Mouse (Mus musculus): ENCODE results near the gene Tbc1d21.

Tbc1d21 gene

DNA sequence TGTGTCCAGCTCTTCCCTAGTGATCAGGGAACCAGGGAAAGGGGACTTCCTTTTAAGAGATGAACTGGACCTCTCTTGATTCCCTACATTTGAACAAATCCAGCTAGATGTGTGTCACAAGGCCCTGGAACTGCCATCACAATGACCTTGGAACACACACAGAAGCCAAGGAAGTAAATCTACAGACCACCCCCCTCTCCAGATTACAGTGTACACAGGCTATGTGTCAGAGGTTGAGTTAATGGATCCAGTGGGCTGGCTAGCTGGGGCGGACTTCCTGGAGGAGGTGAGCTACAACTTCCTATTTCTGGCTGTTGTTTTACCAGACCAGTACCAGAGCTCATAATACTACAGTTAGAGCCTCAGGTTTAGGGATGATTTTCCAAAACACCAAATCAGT, at the start of gene Tbc1d21:
Tbc1d21 (minus strand) TSS at position 101 of the 400 bp plus-strand sequence.
- no peak for DNase-seq (ENCODE audit: low spot score in 2 of 2)

DNA sequence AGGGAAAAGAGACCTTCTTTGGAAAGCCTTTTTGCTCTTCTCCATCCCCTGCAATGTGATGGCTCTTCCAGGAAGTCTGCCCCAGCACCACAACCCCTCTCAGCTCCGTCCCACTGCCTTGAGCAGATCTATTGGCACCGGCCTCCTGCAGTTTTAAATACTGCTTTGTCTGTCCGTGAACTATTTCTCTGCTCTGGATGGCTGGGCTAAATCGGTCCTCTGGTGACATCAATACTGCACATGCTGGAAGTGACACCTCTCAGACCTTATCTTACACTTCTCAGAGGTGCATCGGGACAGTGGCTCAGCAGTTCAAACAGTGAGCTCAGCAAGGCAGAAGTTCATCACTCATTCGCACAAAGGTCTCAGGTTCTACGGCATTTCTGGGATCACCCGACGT, 41.3 kb upstream of the Tbc1d21 start:
- no peak for DNase-seq (ENCODE audit: low spot score in 2 of 2)

DNA sequence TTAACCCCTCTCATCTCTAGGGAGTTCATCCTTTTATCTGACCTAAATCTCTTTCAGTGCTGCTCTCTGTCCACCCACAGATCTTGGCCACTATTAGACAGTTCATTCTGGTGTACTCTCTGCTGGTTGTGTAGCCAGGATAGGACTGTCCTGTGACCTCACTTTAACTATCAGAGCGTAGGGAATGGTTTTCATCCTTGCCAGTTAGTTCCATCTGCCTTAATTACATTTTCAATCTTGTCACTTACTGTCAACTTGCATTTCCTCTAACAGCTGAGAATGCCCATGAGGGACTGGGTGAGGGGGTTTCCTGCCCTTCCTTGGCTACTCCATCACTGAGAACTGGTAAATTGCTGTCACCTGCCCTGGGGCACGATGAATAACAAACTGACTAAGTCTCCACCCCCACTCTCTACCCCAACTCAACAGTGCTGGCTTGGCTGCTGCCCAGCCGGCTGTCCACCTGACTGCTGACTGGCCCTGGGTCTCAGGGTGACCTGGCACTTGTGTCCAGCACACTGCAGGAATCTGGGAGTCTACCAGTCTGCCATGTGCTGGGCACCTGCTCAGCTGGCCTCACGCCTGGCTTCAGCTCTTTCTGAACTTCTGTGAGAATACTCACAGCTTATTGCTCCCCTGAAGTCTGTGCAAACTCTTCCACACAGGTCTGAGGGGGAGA, 39.9 kb upstream of the Tbc1d21 start:
- DNase-seq (ENCODE audit: low spot score in 2 of 2): no peak

DNA sequence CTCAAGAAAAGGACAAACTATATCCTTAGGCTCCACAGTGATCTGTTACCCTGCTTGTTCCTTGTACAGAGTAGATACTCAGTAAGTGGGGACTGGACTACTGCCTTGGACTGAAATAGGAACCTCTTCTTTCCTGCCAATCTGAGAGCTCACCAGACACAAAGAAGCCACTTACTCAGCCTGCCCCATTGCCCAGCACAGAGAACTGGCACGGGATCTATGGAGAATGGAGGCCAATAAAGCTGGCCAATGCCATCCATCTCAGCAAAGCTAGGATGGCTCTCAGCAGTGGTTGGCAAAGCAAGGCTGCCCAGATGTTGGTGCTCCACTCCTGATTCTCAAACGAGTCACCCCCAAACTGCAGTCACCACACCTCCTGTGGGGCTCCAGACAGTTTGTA, 39.0 kb upstream of the Tbc1d21 start:
- no peak for DNase-seq (ENCODE audit: low spot score in 2 of 2)

DNA sequence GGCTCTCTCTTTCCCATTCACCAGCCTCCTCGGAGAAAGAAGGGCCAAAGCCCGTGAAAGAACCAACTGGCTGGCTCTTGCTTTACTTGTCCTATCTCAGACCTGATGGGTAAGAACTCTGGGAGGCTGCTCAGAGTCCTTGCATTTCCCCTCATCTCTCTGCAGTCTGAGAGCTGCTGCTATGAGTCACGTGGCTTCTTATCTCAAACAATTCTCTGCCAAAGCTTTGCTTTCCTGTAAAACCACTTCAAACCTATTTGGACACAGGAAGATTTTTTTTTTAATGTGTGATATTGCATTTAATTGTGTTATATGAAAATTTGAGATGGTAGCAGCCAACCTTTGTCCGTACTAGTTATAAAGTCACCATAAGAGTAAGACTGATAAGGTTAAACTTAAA, 34.2 kb upstream of the Tbc1d21 start:
- no peak for DNase-seq (ENCODE audit: low spot score in 2 of 2)

DNA sequence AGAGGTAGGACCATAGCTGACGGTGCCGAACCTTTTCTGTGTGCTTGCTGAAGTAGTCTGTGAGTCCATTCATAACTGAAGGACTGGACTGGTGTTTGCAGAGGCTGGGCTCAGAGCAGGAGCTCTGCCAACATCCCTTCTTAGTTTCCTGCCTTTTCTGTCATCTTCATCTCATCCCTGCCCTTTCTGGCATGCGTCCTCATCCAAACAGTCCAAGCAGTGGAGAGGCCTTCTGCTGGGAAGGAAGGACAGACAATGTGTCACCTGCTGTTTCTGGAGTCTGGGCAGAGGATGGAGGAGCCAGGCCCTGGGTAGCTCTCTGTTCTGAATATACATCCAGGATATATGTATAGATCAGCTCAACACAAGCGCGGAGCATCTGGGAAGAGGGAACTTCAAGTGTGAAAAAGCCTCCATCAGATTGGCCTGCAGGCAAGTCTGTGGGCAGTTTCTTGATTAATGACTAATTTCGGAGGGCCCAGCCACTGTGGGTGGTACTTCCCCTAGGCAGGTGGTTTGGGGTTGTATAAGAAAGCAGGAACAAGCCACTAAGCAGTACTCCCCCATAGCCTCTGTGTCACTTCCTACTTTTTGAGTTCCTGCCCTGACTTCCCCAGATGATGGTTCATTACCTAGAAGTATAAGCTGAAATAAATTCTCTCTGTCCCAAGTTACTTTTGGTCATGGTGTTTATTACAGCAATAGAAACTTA, 31.3 kb upstream of the Tbc1d21 start:
- no peak for DNase-seq (ENCODE audit: low spot score in 2 of 2)

DNA sequence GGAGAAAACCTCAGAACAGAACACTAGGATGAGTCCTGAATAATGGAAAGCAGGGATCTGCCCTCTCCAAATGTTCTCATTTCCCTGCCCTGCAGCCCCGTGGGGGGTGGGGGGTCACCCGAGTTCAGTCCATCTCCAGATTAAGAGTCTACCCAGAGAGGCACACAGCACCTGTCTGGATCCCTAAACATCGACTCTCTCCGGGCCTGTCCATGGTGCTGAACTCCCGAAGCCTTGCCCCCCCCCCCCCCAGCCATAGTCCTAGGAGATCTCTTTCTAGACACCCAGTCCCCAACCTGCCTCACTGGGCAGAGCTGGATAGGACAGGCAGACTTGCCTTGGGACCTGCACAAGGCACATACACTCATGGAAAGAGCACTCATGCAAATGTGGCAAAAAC, 29.4 kb upstream of the Tbc1d21 start:
- DNase-seq (ENCODE audit: low spot score in 2 of 2): no peak

DNA sequence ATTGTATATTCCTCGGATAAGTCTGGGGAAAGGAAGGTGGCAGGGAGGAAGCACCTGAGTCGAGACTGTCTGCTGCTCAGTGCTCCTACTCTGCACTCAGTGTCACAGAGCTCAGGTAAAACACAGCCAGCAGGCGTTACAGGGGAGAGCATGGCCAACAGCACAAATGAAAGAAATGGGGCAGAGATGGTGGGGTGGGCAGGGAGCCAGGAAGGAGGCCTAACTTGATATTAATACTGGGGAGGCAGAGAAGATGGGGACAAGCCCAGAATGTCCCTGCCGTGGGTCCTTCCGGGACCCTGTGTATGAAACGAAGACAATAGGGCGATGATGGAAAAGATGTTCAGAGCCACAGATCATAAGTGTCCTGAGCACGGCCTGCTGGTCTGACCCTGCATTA, 24.4 kb upstream of the Tbc1d21 start:
- DNase-seq (ENCODE audit: low spot score in 2 of 2): no peak

DNA sequence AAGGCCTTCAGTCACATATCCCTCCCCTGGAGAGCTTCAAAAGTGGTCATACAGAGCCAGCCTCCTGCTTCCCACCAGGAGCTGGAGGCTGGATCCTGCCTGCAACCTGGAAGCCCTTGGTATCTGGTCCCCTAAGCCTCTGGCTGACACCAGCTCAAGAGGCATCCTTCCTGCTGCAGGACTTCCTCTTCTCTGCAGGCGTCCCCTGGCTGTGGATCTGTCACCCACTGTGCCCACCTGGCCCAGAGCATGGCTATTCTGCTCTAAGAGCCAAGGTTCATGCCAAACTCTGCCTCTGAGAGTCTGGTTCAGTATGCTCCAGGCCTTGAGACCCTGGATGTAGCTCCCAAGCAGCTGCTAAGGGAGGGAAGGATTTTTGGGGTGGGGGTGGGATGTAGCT, 23.6 kb upstream of the Tbc1d21 start:
- DNase-seq (ENCODE audit: low spot score in 2 of 2): no peak

DNA sequence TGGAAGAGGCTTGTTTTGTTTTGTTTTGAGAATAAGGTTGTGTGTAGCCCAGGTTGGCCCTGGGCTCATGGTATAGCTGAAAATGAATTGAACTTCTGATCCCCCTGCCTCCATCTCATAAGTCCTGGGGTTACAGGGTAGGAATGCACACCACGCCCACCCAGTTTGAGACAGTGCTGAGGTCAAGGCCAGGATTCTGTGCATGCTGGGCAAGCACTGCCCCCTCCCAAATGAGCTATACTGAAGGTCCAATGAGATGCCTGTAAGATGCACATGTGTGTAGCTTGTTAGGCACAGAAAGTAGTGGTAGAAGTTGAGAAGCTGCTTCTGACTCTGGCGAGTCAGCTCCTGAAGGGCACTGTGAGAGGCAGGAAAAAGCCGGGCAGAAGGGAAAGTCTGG, 18.1 kb upstream of the Tbc1d21 start:
- no peak for DNase-seq (ENCODE audit: low spot score in 2 of 2)

DNA sequence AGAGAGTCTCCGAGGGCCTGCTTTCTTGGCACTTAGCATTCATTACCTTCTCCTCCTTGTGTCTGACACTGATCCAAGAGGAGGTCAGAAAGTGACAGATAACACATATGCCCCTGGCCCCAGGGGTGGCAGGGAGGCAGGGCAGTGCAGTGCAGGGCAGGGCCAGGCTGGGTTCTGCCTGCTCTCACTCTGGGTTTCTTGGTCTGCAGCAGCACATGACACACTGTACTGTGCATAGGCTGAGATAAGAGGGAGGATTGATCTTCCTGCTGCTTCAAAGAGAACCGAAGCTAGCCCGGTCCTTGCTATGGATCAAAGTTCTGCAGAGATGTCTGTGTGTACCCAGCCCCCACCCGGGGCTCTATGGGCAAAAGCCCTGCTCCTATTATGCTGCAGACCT, 8.6 kb upstream of the Tbc1d21 start:
- DNase-seq (ENCODE audit: low spot score in 2 of 2): no peak

DNA sequence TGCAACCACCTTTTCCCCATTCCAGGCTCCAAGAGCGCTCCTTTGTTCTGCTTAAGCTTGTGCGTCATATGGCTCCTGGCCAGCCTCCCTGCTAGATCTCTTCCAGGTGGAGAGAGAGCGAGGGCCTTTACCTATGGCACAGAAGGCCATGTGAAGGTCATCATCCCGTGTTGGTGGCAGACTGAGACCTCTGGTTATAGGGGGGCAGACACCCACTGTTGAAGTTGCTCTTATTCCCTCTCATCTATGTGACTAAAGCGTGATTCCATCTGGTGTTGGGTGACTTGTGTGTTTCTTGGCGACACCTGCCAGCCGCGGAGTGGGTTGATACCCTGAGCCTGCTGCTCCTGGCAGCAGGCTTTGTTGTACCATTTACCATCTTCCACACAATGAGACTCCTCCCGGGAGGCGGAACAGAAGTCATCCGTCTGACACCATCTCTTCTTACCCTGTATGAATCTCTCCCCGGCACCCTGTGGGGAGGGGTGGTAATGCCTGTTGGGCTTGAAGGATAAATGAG, 3.7 kb upstream of the Tbc1d21 start:
- DNase-seq (ENCODE audit: low spot score in 2 of 2): no peak

DNA sequence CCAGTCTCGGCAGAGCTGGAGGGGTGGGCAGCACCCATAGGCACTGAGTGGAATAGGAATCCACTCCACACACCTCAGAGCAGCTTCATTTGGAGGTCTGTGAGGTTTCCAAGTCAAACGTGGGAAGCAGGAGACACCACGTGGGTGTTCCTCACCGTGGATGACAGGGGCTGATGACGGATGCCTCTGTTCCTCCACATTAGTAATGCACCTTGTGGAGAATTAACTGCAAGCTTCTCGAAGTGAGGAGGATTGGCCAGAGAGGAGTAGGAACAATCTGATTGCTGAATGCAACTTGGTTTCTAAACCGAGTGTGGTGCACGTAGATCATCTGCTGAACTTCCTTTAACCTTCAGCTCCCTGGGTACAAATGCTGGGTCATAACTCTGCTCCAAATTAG, 1.7 kb upstream of the Tbc1d21 start:
- no peak for DNase-seq (ENCODE audit: low spot score in 2 of 2)

DNA sequence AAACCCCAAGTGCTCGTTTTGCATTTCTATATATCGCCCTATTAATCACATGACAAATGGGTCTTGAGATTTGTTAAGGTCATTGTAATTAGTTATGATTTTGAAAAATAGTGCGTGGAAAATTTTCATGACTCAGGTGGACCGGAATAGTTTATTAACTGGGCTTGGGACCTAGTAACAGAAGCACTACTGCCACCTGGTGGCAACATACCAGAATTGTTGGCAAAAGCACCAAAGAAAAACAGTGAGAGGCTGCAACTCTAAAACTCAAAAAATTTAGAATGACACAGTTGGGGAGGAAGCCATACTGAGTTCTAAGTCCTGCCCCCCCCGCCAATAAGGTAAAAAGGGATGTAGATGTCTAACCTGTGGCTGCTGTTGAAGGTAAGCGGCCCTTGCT, 611 bp downstream of the Tbc1d21 start:
- peak in 1 of 2 experiments; percentile 4 for DNase-seq (ENCODE audit: low spot score in 2 of 2)

DNA sequence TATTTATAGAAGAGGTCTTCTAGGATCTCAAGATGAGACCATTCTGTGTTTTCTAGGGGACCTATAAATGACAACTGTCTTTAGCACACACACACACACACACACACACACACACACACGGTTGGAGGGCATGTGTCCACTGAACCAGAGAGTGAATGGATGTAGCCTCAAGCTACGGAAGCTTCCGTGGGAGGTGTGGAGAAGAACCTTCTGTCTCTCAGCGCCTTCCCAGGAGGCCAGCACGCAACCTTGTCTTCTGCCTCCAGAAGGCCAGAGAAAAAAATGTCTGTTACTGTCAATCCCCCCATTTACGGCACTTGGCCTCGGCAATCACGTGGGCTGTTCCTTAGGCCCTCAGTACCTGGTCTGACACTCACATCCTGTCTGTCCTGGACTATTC, 5.9 kb downstream of the Tbc1d21 start:
- DNase-seq (ENCODE audit: low spot score in 2 of 2): no peak

DNA sequence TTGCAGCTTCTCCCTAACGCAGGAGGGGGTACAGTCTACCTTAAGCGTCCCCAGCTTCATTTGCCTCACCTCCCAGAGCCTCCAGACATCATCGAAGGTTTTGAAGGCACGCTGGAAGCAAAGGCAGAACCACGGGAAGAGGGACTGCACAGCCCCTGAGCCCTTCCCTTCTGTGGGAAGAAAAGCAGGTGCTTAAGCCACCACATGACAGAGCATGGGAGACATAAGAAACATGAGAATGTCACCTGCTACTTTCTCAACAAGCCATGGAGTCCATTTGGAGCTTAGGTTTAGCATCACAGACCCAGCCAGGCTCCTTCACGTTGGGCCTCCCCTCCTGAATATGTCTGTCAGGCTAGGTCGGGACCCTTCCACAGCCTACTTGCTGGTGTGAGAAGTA, 8.3 kb downstream of the Tbc1d21 start:
- DNase-seq (ENCODE audit: low spot score in 2 of 2): no peak

DNA sequence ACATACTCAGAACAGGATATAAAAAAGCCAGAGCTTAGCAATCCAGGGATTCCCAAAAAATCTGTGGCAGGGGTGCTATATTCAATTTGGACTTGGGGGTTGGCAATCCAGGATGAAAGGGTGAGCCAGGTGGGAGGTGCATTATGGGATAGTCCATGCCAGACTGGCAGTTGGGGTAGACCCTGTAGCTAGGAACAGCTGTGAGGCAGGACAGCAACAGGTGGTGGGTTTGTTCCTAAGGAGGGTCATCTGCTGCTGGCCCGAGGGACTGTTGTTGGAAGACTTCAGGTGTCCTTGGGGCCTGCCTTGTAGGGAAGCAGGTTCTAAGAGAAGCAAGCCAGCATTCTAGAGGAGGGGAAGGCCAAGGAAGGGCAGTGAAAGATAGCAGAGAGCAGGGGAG, 8.9 kb downstream of the Tbc1d21 start:
- DNase-seq (ENCODE audit: low spot score in 2 of 2): no peak

DNA sequence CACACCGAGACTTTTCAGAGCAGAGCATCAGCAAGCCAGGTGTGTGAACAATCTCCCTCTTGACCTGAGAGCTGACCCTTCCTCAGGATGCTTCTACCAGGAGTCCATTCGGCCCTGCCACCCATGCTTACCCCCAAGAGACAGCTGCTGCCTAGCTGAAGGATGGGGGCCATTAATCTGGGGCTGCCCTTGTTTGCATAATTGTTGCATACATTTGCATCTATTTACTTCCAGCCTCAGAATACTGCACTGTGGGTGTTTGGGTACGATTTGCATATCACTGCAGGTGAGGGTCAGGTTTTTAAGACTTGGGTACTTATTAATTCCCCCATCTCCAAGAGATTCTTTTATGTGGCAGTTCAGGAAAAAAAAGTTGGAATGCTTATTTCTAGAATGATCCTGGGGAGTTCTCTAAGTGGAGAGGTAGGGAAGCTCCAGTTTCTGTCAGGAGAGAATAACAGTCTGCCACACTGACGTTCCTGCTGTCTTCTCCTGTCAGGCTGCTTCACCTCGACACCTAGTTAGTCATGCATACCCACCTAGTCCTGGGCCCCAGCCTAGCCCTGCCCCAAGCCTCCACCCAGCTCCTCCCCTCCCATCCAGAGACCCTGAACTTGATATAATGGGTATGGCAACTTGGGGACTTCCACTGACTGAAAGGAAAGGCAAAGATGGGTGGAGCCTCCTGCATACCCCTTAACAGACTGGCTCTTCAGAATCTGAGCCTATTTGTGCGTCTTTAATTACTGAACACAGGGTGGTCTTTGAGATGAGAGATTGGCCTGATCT, 14.8 kb downstream of the Tbc1d21 start:
- DNase-seq (ENCODE audit: low spot score in 2 of 2): no peak

DNA sequence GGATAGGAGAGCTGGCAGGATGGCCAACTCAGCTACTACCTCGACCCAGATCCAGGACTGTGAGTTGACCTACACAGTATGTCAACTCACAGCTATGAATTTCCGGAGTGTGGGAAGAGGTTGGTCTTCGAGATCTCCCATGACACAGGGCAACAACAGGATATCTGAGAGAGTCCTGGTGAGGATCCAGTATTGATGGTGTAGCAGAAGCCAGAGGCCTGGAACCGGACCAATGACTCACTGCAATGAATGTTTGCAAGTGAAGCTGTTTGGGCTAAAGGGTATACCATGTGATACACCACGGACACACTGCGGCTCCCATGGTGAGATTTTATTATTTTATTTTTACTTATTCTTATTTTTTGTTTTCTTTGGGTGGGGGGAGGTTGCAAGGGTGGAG, 15.6 kb downstream of the Tbc1d21 start:
- DNase-seq (ENCODE audit: low spot score in 2 of 2): no peak

DNA sequence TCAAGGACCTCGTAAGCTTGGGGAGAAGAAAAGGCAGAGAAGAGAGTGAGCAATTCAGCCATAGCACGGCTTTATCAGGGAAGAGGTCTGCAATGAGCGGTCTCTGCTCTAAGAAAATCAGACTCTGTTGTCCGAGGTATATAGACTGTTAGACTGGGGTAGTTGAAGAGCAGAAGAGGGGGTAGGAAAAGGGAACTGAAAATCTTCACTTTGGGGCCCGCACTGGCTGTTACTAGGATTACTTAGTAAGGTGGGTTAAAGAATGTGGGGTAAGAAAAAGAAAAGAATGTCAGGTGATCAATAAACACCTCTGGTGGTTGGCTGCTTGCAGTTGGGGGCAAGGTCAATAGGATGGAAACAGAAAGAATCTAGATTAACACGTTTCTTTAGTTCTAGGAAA, 17.0 kb downstream of the Tbc1d21 start:
- DNase-seq (ENCODE audit: low spot score in 2 of 2): no peak

DNA sequence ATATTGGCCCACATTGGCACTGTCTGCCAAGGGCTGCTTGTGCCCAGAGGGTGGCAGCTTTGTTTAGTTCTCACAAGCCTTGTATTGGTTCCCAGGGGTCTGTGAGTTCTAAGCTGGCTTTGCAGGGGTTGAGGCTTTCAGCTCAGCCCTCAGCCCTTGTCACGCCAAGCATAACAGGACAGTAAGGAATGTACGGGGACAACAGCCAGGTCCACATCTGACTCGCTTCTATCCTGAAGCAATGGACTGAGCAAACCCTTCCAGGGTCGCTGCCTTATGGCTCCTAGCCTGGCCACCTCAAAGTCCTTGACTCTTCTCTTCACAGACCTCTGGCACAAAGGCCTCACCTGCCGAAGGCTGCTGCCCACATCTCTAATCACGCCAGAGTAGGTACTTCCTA, 22.5 kb downstream of the Tbc1d21 start:
- no peak for DNase-seq (ENCODE audit: low spot score in 2 of 2)

DNA sequence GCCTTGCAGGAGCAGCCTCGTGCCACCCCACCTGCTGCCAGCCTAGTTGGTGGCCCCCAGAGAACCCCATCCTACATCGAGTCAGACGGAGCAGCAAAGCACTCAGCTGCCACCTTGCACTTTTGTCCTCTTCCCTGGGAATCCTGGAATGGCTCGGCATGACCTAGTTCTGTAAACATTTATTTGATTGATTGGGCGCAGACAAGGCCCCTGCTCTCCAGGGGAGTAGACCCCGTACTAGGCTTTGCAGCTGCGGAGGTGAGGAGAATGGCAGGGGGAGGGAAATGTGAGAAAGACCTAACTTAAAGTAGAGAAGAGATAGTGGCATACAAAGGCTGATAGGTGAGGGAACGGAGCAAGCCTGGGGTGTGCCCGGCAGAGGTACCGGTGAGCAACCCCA, 23.8 kb downstream of the Tbc1d21 start:
- DNase-seq (ENCODE audit: low spot score in 2 of 2): no peak

DNA sequence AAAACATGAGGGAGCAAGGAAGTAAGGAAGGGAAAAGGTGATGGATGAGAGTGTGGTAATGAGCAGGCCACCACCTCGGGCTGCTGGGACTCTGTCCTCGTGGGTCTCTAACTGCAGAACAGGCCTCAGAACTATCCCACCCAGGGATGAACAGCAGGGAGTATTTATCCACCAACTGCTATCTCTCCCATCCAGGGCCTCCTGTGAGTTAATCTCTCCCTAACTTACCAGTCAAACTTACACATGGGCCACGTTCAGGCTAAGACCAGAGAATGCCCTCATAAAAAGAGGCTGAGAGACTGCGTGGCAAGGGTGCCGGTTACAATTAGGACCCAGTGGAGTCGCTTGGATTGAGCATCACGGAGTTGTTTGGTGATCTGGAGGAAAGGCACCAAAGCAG, 24.3 kb downstream of the Tbc1d21 start:
- DNase-seq (ENCODE audit: low spot score in 2 of 2): no peak

Measured in spleen, postnatal 14 days (tissue).